Mouse (Mus musculus) forebrain, embryonic 12.5 days (tissue): ENCODE measurements around the gene Gipc1. TPM values are rescaled to one million over a fixed set of nuclear protein-coding genes. Genes with fewer than 3 reads are reported as not detected.

Source experiments
- ATAC-seq: fragments of 200-750 bp; cut with Nextera tagmentation; 2 replicates; pipeline ENCODE4 v1.8.0; 2017; ENCODE audit warnings: moderate TSS enrichment; ENCODE audit not compliant: low FRiP score
- H3K27ac ChIP-seq: fragments of 300-500 bp; sonication (generic); 2 replicates; pipeline ENCODE4 v1.5.1; 2016; ENCODE audit warnings: mild to moderate bottlenecking
- H3K27me3 ChIP-seq: fragments of 300-500 bp; sonication (generic); 2 replicates; pipeline ENCODE4 v1.6.1; 2016; ENCODE audit warnings: mild to moderate bottlenecking
- H3K36me3 ChIP-seq: fragments of 300-500 bp; sonication (generic); replicated peaks from 2 replicates; pipeline ENCODE4 v1.6.1; 2016; ENCODE audit warnings: mild to moderate bottlenecking
- H3K4me1 ChIP-seq: fragments of 300-500 bp; sonication (generic); 2 replicates; pipeline ENCODE4 v1.6.1; 2016
- H3K4me2 ChIP-seq: fragments of 300-500 bp; sonication (generic); 2 replicates; pipeline ENCODE4 v1.6.1; 2016; ENCODE audit warnings: mild to moderate bottlenecking, moderate library complexity
- H3K4me3 ChIP-seq: fragments of 300-500 bp; sonication (generic); replicated peaks from 2 replicates; pipeline ENCODE4 v1.5.1; 2016; ENCODE audit warnings: mild to moderate bottlenecking
- H3K9ac ChIP-seq: fragments of 300-500 bp; sonication (generic); 2 replicates; pipeline ENCODE4 v1.6.1; 2016; ENCODE audit warnings: mild to moderate bottlenecking
- H3K9me3 ChIP-seq: fragments of 300-500 bp; sonication (generic); 2 replicates; pipeline ENCODE4 v1.6.1; 2016
- WGBS: fragments of 180-500 bp; shearing (Covaris S2); methylation state at CpG from one replicate; pipeline ENCODE4 v1.1.7; 2016; 5-methylcytosine and 5-hydroxymethylcytosine counted together
- polyA plus RNA-seq: library from polyadenylated mRNA; unstranded; fragments of >200 nt; fragmentation: Nextera tagmentation; extraction: Ambion mirVana; gene quantifications from 2 replicates; pipeline ENCODE4 v1.2.1, GENCODE M21; 2016

The Gipc1 gene
- polyA plus RNA-seq, 1 experiment from 2014 or later: 214 TPM

- WGBS: 87% methylated on average over 10 of the region's 10 CpGs
- ATAC-seq: no peak
These were observed 41.2 kb downstream of the Gipc1 start for GRCm38 (mm10) chr8:83693609-83694236.

DNA sequence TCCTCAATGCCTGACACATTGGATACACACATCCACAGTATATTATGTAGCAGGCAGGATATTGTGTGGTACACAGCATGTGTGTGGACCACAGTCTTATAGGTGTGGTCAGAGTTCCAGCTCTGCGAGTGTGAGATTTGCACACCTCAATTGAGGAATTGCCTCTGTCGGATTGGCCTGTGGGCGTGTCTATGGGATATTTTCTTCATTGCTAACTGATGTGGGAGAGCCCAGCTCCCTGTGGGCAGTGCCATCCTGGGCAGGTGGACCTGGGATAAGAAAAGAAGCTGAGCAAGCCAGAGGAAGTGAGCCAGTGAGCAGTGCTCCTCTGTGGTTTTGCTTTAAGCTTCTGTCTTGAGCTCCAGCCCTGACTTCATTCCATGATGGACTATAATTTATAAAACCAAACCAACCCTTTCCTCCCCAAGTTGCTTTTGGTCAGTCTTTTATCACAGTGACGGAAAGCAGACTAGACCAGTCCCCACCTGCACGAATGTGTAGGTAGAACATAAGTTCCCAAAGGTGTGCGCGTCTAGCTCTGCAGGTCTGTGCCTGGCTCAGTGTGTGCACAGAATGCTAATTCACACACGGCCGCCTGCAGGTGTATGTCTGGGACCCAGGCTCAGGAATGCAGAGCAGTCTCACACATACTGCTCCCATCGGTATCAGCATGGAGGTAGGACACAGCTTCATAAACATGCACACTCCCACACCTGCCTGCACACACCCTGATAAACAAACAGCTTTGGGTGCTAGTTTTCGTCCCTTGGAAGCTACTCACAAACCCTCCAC, 42.1 kb downstream of the Gipc1 start:
- no peak overlapping the region for H3K4me2 ChIP-seq
- H3K4me1 ChIP-seq: peaks cover 23% of the 10 kb centered on the region
- H3K36me3 ChIP-seq: peaks cover 25% of the 10 kb centered on the region
- no peak for ATAC-seq
- no peak overlapping the region for H3K4me3 ChIP-seq
- no peaks in the 10 kb centered on the region for H3K9me3 ChIP-seq
- 88% methylated on average over 11 of the region's 11 CpGs for WGBS
- no peaks in the 10 kb centered on the region for H3K27me3 ChIP-seq
- H3K27ac ChIP-seq: no peak overlapping the region
- H3K9ac ChIP-seq: no peak overlapping the region

More at GRCm38 (mm10) chr8:83693609-83694236, 41.2 kb downstream of the Gipc1 start:
- no peaks in the 10 kb centered on the region for H3K27me3 ChIP-seq
- H3K4me1 ChIP-seq: peaks cover 19% of the 10 kb centered on the region
- no peak overlapping the region for H3K4me3 ChIP-seq
- peaks cover 27% of the 10 kb centered on the region for H3K36me3 ChIP-seq
- H3K9ac ChIP-seq: no peak overlapping the region
- no peaks in the 10 kb centered on the region for H3K9me3 ChIP-seq
- H3K27ac ChIP-seq: no peak overlapping the region
- H3K4me2 ChIP-seq: no peak overlapping the region

DNA sequence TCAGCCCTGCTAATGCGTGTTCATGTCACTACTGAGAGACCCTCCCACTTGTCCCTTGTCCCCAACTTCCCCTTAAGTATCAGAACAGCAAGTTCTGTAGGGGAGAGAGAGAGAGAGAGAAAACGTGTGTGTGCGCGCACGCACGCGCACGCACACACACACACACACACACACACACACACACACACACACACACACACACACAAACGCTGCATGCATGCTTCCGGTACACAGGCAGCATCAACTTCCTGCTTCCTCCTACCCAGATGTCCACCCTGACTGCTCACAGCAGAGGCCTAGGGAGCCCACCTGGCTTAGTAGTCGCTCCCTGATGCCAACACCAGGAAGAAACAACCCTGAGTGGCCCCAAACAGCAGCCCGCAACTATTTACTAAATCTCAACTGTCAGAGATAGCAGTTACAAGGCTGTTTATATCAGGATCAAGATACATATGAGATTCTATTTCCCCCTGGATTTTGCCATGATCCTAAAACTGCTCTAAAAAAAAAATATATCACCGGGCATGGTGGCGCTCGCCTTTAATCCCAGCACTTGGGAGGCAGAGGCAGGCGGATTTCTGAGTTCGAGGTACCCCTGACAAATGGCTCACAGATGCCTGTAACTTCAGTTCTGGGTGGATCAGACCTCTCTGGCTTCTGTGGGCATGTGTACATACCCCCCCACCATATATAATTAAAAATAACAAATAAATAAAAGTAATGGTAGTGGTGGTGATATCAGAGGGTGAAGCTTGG, 43.1 kb downstream of the Gipc1 start:
- 92% methylated on average over 8 of the region's 17 CpGs for WGBS
- ATAC-seq: no peak
- no peak overlapping the region for H3K4me3 ChIP-seq
- H3K4me1 ChIP-seq: peaks cover 25% of the 10 kb centered on the region
- H3K36me3 ChIP-seq: peaks cover 21% of the 10 kb centered on the region
- no peak overlapping the region for H3K4me2 ChIP-seq
- H3K9ac ChIP-seq: no peak overlapping the region
- no peaks in the 10 kb centered on the region for H3K9me3 ChIP-seq
- no peaks in the 10 kb centered on the region for H3K27me3 ChIP-seq
- no peak overlapping the region for H3K27ac ChIP-seq

DNA sequence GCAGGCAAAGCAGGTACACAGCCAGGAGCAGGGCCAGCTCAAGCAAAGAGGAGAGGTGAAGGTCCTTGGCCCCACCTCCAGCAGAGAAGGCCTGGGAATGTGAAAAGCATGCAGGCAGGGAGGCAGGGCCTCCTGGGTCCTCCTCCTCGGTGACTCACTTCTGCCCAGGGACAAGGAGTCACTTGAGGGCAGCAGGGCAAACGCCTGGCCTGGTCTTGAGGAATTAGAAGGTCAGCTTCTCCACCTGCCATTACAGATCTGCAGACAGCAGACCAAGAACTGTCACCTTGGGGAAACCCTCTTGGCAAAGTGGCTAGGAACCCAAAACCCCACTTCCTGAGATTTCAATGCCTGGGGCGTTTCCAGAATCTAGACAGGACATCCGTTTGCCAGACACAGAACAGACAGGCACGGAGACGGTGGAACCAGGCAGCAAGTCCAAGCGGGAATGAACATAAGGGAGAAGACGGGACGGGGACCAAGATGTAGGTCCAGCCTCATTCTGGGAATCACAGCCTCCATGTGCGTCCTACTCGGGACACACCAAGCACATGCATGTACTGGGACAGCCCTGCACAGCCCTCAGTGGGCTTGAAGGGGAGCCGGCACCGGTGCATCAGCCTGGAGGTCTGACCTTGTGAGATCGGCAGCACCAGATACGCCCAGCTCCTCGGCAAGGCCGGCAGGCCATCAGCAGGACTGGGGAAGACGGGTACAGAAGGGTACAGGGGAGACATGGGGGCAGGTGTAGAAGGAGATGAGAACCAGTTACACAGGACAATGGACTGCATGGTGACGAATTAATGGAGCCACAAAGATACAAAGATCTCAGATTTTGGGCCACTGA, 45.1 kb downstream of the Gipc1 start:
- Histone ChIP-seq H3K27me3 (no peaks in the 10 kb centered on the region), H3K9me3 (no peaks in the 10 kb centered on the region), H3K4me2 (peak overlapping the region; percentile 95), H3K27ac (0 out of 2 replicates have a peak overlapping the region, but pooled peaks have one; percentile 9), H3K36me3 (peaks cover under 1% of the 10 kb centered on the region; the same call in 1 of the 2 replicates), H3K9ac (peak overlapping the region; percentile 90), H3K4me3 (peak overlapping the region; percentile 91), H3K4me1 (peaks cover 25% of the 10 kb centered on the region)
- 61% methylated on average over 19 of the region's 19 CpGs for WGBS
- no peak for ATAC-seq

GRCm38 (mm10) chr8:83698291-83698660, 45.8 kb downstream of the Gipc1 start:
- peak; percentile 37 for ATAC-seq
- WGBS: 5% methylated on average over 15 of the region's 15 CpGs
- Histone ChIP-seq H3K4me2 (peak overlapping the region; percentile 95), H3K27ac (peak overlapping the region; percentile 71; the same call in 1 of the 2 replicates), H3K27me3 (no peaks in the 10 kb centered on the region), H3K9me3 (no peaks in the 10 kb centered on the region), H3K4me1 (peaks cover 25% of the 10 kb centered on the region), H3K9ac (peak overlapping the region; percentile 90), H3K4me3 (peak overlapping the region; percentile 91), H3K36me3 (no peaks in the 10 kb centered on the region)

- Histone ChIP-seq H3K4me1 (peaks cover 25% of the 10 kb centered on the region), H3K27me3 (no peaks in the 10 kb centered on the region), H3K36me3 (no peaks in the 10 kb centered on the region), H3K27ac (peak within 1 kb of the TSS; percentile 71), H3K9me3 (no peaks in the 10 kb centered on the region), H3K9ac (peak within 1 kb of the TSS; percentile 90), H3K4me2 (peak within 1 kb of the TSS; percentile 95), H3K4me3 (peak within 1 kb of the TSS; percentile 91)
- ATAC-seq: peak; percentile 94
- under 1% methylated on average over 67 of the region's 85 CpGs for WGBS
These were observed 46.4 kb downstream of the Gipc1 start, which contains the start of gene Pkn1 for GRCm38 (mm10) chr8:83698661-83699453. TSS of gene Pkn1 (minus strand) at chr8:83699179.

- Histone ChIP-seq H3K4me1 (peaks cover 25% of the 10 kb centered on the region), H3K36me3 (no peaks in the 10 kb centered on the region), H3K9ac (peak overlapping the region; percentile 90; the same call in 1 of the 2 replicates), H3K27me3 (0 out of 2 replicates have a peak, but pooled peaks cover 2% of the 10 kb centered on the region), H3K27ac (peak overlapping the region; percentile 71; the same call in 1 of the 2 replicates), H3K9me3 (no peaks in the 10 kb centered on the region), H3K4me2 (peak overlapping the region; percentile 95), H3K4me3 (peak overlapping the region; percentile 91)
- ATAC-seq: no peak
- 53% methylated on average over 9 of the region's 9 CpGs for WGBS
These were observed 47.1 kb downstream of the Gipc1 start for GRCm38 (mm10) chr8:83699566-83699965.

GRCm38 (mm10) chr8:83700423-83701085, 48.1 kb downstream of the Gipc1 start:
- no peak overlapping the region for H3K4me3 ChIP-seq
- no peaks in the 10 kb centered on the region for H3K9me3 ChIP-seq
- no peak overlapping the region for H3K4me2 ChIP-seq
- ATAC-seq: no peak
- H3K4me1 ChIP-seq: peaks cover 25% of the 10 kb centered on the region
- no peak overlapping the region for H3K9ac ChIP-seq
- no peak overlapping the region for H3K27ac ChIP-seq
- H3K27me3 ChIP-seq: 0 out of 2 replicates have a peak, but pooled peaks cover 4% of the 10 kb centered on the region
- no peaks in the 10 kb centered on the region for H3K36me3 ChIP-seq
- 86% methylated on average over 9 of the region's 9 CpGs for WGBS

DNA sequence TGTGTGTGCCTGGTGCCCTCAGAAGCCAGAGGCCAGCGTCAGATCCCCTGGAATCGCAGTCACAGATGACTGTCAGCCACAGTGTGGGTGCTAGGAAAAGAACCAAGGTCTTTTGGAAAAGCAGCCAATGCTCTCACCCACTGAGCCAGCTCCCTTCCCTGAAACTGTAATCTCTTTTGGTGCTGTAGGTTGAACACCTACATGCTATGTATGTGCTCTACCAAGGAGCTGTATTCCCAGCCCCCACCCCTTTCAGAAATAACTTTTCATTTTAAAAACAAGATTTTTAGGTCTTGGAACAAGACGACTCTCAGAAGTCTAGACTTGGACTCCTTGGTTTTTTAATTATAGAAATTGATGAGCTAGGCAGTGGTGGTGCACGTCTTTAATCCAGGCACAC, 50.9 kb downstream of the Gipc1 start:
- ATAC-seq: no peak
- Histone ChIP-seq H3K4me2 (no peak overlapping the region), H3K27me3 (0 out of 2 replicates have a peak, but pooled peaks cover 4% of the 10 kb centered on the region), H3K36me3 (no peaks in the 10 kb centered on the region), H3K4me1 (peaks cover 7% of the 10 kb centered on the region), H3K9me3 (no peaks in the 10 kb centered on the region), H3K9ac (no peak overlapping the region), H3K4me3 (no peak overlapping the region), H3K27ac (no peak overlapping the region)
- WGBS: 84% methylated on average over 4 of the region's 4 CpGs

DNA sequence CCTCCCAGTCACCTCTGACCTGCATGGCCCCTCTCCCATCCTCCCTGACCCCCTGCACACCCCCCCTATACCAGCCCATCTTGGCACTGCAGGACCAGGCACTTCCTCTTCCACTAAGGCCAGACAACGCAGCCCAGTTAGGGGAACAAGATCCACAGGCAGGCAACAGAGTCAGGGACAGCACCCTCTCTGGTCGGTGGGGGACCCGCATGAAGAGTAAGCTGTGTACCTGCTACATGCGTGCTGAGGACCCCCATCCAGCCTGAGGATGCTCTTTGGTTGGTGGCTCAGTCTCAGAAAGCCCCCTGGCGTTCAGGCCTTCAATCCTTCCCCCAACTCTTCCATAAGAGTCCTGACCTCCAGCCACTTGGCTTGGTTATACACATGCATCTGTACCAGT, 53.9 kb downstream of the Gipc1 start:
- Histone ChIP-seq H3K4me2 (no peak overlapping the region), H3K4me1 (no peaks in the 10 kb centered on the region), H3K27me3 (0 out of 2 replicates have a peak, but pooled peaks cover 4% of the 10 kb centered on the region), H3K9me3 (no peaks in the 10 kb centered on the region), H3K36me3 (no peaks in the 10 kb centered on the region), H3K27ac (no peak overlapping the region), H3K9ac (no peak overlapping the region), H3K4me3 (no peak overlapping the region)
- 64% methylated on average over 5 of the region's 5 CpGs for WGBS
- ATAC-seq: no peak
